Mouse (Mus musculus): ENCODE data around the gene Dgkh.

- TF ChIP-seq EP300 (IDR thresholded peaks at IDR 0.05; ENCODE audit: low read depth) (no peak), CTCF (IDR thresholded peaks at IDR 0.05; ENCODE audit: low read depth) (no peak)
Observed at GRCm38 (mm10) chr14:78632747-78633146, 99.8 kb downstream of the Dgkh start.

Measured in liver, postnatal 0 days (tissue).